Mouse (Mus musculus): ENCODE results near the gene Celf2.

Celf2 gene

DNA sequence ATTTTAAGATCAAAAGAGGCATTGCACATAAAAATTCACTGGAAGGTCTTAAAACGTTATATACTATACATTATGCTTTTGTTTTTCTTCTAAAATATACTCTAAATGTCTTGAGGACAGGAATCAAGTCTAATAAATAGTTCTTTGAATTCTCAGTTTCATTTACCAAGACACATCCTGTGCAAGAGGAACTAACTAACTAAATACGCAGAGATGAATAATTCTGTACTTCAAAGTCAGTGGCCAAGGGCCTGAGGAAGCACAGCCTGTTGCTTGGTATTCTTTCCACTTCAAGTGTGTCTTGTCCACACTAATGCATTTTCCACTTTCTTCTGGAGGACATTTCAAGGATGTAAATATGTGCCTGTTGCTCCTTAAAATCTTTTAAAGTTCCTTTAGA is 766.2 kb downstream of the Celf2 start:
- in situ Hi-C loops (cut with MboI, MseI) = no loop called here

DNA sequence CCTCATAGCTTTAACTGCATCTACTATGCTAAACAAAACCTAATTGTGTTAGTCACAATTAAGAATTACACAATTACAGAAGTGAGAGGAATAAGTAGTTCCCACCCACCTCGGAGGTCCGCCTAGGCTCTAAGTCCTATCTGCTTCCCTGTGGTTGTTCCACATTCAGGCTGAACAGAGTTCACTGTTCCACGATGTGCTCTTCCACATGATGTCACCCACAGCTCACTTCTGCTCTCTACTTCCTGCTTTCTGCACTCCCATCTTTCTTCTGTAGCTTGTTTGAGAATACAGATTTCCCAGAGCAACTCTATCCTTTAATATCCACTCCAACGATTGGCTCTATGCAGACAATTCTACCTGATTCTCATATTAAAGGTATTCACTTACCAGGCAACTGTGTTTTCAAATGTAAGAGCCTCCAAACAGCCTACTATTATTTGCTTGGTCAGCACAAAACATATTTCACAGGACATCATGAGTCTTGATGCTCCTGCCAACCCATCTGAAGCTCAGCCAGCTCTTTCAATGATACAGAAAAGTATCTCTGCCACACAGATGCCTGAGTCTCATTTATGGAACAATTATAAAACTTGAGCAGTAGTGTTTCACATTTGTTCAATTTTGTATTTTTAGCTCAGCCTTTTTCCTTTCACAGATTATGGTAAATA is 769.2 kb downstream of the Celf2 start:
- in situ Hi-C loops (cut with MboI, MseI) = no loop called here

GRCm38 (mm10) chr2:6732026-6732425 is 777.3 kb downstream of the Celf2 start:
- in situ Hi-C loops (cut with MboI, MseI) = no loop called here

- in situ Hi-C loops (cut with MboI, MseI) = no loop called here
Observed at GRCm38 (mm10) chr2:6730860-6731259, 778.5 kb downstream of the Celf2 start.

DNA sequence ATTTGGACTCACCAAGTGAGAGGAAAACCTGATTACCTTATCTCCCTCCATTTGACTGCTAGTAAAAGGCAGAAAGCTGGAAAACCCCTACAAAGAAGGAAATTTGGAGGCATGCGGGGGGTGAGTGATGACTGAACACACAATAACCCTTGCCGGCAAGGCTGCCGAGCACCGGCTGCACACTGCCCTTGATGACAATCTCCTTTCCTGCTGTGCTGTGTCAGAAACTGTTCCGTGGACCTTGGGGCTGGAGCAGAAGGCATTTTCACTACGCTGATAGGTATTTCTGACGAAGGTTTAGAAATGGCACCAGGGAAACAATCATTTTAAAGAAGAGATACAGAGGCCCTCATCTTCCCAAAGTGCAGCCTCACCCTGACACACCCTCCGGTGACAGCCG is 779.4 kb downstream of the Celf2 start:
- in situ Hi-C loops (cut with MboI, MseI) = no loop called here

DNA sequence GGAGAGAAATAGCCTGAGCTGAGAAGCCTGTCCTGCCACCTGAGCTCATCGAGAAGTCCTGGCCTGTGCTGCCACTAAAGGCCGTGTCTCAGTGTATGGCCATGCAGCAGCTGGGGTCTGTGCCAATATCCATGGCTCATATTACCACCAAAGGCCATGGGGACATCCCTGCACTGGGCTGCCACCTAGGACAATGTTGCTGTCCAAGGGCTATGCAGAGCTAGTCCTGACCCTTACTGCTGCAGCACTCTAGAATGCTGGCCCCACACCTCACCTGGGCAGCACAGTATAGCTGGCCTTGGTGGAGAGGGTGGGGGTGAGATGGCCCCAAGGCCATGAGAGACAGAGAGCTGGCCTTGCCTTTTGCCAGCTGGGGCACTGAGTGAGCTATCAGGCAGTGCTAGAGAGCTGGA is 780.5 kb downstream of the Celf2 start:
- in situ Hi-C loops (cut with MboI, MseI) = no loop called here

DNA sequence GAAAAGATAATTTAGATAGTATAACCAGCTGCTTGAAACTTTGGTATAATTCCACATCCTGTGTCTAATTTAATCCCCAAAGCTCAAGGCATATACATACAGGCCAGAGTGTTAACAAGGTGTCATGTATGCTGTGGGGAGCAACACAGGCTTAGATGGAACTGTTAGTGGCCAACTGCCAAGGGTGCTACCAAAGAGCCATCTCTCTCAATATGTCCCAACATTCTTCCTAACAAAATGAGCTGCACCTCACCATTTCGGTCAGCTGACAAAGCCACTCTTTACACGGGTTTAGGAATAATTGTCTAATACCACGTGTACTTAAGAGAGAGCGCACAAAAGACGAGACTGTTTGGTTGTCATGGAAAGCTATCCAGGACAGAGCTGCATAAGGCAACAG is 782.0 kb downstream of the Celf2 start:
- in situ Hi-C loops (cut with MboI, MseI) = no loop called here

GRCm38 (mm10) chr2:6726071-6726470 is 783.3 kb downstream of the Celf2 start:
- in situ Hi-C loops (cut with MboI, MseI) = no loop called here

DNA sequence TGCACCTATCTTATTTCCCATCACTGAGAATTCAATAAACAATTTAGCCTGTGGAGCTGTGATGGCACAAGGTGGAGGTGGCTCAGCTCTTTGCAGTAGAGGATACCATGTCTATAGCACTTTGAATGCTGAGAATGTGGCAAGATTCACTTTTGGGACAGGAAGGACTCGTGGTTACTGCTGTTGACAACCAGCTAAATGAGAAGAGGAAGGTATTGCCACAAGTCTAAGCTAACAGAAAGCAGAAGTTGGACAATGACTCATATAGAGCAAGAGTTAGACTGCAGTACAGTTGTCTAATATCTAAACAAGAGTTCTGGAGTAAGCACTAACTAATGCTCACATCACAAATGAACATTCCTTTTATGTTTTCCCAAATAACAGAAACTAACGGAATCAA is 785.8 kb downstream of the Celf2 start:
- in situ Hi-C loops (cut with MboI, MseI) = loop anchor here (5.0 kb wide), 1 partner anchor 56 kb away; no protein-coding TSS in a partner anchor

DNA sequence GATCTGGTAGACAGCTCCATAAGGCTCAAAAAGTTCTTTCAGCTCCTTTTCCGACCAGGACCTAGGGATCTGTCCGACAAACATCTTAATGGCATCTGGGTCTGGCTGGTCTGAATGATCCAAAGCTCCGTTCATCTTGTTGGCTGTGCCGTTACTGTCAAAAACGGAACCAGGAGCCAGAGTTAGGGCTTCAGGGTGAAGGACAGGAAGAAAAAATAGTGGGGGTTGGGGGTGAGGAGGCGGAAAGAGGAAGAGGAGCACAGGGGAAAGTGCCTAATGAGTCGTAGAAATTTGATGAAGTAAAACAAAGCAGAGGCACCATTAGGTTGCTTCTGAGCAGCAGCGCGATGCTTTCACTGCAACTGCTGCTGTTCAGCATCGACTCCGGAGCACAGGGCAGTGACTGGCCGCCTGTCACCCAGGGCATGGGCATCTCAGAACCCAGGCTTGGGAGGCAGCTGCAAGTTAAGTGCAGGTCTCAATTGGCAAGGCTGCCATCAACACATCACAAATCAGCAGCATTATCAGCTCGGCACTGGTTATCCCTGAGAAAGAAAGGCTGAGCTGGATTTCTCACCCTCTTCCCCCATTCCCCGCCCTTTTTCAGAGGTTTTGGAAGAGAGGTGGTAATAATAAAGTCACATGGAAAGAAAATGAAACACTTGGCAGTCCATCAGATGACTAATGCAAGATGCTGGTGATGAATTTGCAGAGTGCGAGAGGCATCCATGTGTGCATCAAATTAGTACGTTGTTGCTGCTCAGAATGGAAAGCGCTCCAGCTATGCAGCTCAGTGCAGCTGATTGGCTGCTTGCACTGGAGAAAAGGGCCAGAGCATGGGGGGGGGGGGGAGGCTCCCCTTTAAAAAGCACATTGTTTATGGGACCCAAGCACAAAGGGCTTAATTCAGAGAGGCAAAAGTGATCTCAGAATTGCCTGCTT is 787.6 kb downstream of the Celf2 start:
- in situ Hi-C loops (cut with MboI, MseI) = loop anchor here (5.0 kb wide), 1 partner anchor 54 kb away; no protein-coding TSS in a partner anchor

DNA sequence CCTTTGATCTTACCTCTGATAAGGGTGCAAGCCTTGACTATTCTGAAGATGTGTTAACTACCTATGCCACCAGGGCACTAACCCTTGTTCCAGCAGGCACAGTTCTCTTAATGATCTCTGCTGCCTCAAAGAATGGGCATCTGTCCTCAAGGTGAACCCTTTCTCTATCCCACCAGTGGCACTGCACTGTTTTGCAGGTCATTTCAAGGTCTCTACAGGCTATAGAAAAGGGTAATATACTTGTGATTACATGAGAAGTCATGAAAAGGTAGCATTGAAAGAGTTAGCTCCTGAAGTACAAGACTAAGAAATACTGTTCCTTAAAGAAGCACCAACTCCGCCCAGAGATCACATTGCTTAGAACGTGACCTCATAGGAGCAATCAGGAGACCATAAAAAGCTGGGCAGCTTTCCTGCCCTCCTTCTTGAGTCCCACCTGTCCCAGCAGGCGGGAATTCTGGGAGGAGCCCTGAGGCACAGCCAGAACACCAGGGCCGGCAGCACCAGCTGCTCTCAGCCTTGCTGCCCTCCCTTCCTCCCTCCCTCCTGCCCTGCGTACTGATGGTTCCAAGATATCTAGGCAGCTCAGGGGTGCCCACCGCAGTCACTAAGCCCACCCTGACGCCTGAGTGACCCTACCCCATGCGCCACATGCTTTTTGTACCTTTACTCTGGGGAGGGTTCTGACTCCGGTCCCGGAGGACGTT is 788.5 kb downstream of the Celf2 start:
- in situ Hi-C loops (cut with MboI, MseI) = loop anchor here (5.0 kb wide), 1 partner anchor 54 kb away; no protein-coding TSS in a partner anchor

DNA sequence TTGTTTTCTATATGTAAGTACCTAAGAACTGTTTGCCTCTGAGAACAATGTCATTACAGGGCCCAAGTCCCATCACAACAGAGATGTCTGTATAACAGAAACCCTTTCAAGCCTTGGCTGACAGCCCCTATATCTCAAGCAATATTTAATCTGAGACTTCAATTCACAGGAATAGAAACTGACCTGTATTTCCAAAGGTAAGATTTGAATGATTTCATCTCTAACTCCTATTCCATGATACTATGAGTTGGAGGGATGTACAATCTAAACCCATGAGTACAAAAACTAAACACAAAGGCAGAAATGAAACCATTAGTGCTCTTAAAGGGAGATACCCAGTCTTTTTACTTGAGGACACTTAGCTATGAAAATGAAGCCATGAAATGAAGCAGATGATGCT is 790.5 kb downstream of the Celf2 start:
- in situ Hi-C loops (cut with MboI, MseI) = loop anchor here (10.0 kb wide), 1 partner anchor 764 kb away; the partner anchor contains the start of gene Upf2

- in situ Hi-C loops (cut with MboI, MseI) = loop anchor here (10.0 kb wide), 1 partner anchor 763 kb away; the partner anchor contains the start of gene Upf2
Observed at GRCm38 (mm10) chr2:6717953-6718352, 791.4 kb downstream of the Celf2 start.

GRCm38 (mm10) chr2:6715562-6715961 is 793.8 kb downstream of the Celf2 start:
- in situ Hi-C loops (cut with MboI, MseI) = loop anchor here (10.0 kb wide), 1 partner anchor 761 kb away; the partner anchor contains the start of gene Upf2

DNA sequence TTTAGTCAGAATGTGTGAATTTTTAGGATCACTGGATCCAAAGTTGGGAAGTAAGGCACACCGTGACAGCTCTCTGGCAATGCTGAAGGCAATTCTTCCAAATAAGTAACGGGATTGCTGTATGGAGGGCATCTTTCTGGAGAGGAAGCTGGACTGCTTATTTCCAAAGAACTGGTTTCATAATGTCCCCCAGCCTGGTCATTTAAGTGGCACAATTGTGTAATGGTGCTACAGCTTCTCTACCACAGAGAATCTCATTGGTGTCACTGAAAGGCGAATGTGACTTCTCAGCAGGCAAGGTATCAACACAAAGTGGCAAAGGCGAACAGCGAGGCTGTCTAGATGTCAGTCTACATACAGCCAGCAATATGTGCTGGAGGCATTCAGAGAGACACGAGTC is 795.8 kb downstream of the Celf2 start:
- in situ Hi-C loops (cut with MboI, MseI) = loop anchor here (5.0 to 10.0 kb wide), 2 partner anchors 331 to 759 kb away; partner anchors contain the start of gene Upf2

- in situ Hi-C loops (cut with MboI, MseI) = loop anchor here (5.0 to 10.0 kb wide), 2 partner anchors 329 to 756 kb away; partner anchors contain the start of gene Upf2
Observed at GRCm38 (mm10) chr2:6710687-6711430, 798.5 kb downstream of the Celf2 start.

- in situ Hi-C loops (cut with MboI, MseI) = no loop called here
Observed at GRCm38 (mm10) chr2:6707959-6708519, 801.3 kb downstream of the Celf2 start.

DNA sequence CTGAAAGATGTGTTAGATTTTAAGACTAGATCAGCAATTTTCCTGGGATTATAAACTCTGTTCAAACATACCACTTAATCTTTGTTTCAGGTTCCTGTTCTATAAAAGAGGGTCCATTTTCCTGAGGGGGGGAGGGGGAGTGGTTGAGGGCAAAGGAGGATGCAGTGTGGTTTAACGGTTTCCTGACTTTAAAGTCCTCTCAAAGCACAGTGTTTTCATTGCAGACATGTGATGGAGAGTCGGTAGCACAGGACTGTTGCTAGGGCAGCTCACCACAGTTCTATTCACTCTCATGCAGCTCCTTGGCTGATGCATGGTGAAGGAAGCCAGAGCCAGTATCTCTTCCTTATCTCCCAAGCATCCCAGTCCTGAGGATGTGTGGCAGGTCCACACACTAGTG is 802.1 kb downstream of the Celf2 start:
- in situ Hi-C loops (cut with MboI, MseI) = no loop called here

GRCm38 (mm10) chr2:6705929-6706739 is 803.2 kb downstream of the Celf2 start:
- in situ Hi-C loops (cut with MboI, MseI) = no loop called here

DNA sequence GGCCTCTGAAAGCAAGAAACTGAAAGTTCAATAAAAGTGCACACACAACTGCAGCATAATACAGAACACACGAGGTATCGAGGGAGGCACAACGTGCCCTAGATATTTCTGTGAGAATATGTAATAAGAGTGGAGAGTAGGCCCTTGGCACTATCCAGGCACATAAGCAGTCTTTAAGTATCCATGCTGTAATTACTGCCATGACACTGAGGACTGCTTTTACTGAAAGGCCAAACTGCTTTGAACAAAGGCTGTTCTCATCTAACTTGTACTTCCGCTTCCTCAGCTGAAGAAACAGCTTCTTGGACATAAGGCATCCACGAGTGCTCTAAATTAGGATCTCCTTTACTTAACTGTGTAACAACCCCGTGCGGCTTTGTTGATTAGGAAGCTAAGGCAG is 803.9 kb downstream of the Celf2 start:
- in situ Hi-C loops (cut with MboI, MseI) = no loop called here

Data from regulatory T cell (primary cell).